Mouse (Mus musculus): Measurements from ENCODE around the gene 2410015M20Rik. TPM values are rescaled to one million over a fixed set of nuclear protein-coding genes. Genes with fewer than 3 reads are reported as not detected.

Gene 2410015M20Rik
- total RNA-seq, 2 experiments from 2014 or later = 343 to 364 TPM

DNA sequence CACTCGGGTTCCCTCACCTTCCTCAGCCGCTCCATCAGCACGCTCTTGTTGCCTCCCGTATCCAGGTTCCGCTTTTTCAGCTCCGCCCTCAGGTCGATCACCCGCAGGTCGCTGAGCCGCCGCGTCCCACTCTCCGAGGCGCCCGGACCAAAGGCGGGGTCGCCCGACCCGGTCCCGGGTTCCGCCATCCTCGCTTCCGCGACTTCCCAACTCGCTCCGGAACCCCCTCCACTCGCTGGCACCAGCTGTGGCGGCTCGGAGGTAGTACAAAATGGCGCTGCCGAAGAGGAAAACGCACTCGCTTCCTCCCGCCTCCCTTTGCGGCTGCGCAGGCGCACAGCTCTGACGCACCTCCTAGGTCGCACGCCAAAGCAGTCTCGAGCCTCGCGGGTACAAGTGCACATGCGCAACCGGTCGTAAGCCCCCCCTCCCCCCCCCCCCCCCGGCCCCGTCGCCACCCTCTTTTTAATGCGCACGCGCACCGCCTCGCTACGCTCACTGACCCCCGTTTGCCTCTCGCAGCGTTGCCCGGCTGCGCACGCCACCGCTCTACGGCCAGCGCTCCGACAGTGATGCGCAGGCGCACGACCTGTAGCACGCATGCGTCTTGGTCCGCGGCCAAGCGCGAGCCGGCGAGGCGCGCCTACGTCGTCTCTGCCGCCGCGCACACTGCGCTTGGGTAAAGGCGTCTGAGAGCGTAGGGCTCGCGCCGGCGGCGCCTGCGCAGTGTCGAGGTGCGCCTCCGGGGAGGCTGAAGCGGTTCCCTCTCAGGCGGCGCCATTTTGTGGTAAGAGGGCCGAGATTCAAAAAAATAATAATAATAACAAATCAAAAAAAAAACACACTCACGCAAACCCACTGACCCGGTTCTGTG lies 25.1 kb downstream of the 2410015M20Rik start, which contains the start of the genes Safb2 and Safb:
TSS of gene Safb2 (minus strand) at position 329 of the 874 bp plus-strand sequence.
TSS of gene Safb (plus strand) at position 569 of the 874 bp plus-strand sequence.
- intact Hi-C loops (cut with DNase I) = loop anchor here (5.0 kb wide), 1 partner anchor 88 kb away; the partner anchor contains the start of gene Ranbp3
- peak; percentile 99 for DNase-seq (ENCODE audit: low spot score)

DNA sequence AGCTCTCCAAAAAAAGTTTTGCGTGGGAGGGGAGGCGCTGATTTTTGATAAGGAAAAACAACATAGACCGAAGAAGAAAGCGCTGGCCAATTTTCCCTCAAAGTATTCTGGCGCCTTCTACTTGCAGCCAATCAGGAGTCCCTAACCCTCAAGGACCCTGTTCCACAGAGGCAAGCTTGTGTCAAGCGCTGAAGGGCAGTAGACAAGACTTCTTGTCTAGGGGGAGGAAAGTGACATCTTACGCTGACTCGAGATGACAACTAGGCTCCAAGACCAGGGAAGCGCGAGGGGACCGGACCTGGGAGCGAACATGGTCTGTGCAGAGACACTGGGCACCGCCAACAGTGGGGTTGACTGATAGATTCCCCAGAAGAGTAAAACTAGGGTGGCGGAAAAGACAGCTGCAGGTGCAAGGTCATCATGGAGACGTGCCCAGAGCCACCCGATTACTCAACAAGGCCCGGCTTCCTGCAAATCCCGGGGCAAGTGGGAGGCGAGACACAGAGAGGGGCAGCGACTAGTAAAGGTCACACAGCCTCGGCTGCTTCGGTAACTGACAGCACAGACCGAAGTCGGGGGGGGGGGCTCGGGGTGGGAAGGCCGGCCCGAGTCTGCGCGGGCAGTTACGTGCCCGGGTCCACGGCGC lies 25.8 kb downstream of the 2410015M20Rik start:
- intact Hi-C loops (cut with DNase I) = loop anchor here (5.0 kb wide), 1 partner anchor 89 kb away; the partner anchor contains the start of gene Ranbp3
- peak; percentile 28 for DNase-seq (ENCODE audit: low spot score)

DNA sequence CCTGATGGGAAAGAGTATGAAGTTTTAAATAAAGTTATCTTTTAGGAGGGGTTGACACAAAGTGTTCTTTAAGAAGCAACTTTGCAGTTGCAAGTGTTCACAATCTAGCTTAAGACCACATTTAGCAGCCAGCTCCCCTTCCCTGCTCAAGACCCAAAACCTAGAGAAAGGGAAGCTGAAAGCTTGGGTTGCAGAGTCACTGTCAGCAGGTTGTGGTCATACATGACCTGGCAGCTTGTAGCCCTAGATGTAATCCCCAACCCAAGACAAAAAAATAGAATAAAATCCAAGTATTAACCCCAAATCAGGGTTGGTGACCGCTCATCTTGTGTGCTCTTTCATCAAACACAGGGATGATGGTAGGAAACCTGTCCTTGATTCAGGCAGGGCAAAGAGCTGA lies 26.5 kb downstream of the 2410015M20Rik start:
- DNase-seq (ENCODE audit: low spot score) = no peak
- intact Hi-C loops (cut with DNase I) = loop anchor here (5.0 kb wide), 1 partner anchor 89 kb away; the partner anchor contains the start of gene Ranbp3

DNA sequence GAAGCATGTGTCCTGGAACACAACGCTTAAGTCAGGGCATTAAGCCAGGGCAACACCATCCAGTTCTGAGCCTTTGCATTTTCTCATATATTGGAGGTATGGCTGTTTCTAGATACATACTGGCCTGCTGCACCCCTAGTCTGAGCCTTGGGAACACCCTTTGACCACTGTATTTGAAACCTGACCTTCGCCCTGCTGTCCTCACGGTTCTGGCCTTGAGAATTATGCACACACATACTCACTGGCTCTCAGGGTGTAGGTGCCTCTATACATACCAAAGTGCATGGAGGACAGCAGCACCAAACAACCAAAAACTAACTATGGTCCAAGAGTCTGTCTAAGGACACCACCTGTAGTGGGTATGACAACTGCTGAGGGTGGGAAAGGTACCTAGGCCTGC lies 36.6 kb downstream of the 2410015M20Rik start:
- intact Hi-C loops (cut with DNase I) = no loop called here
- DNase-seq (ENCODE audit: low spot score) = no peak

DNA sequence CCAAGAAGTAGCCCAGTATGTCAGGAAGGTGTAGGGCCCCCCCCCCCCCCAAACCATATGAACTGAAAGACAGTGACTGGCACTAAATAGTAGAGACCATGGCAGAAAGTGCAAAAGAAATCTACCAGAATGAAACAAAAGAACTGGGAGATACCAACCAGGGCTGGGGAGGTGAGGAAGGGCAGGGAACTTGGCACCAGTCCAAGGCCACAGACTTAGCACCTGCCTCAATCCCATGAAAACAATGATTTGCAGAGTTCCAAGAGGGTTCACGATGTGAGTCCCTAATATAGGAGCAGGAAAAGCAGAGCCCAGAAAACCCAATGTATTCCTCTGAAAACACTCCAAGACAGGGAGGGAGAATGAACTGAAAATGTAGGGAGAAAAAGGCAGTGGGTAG lies 37.4 kb downstream of the 2410015M20Rik start:
- intact Hi-C loops (cut with DNase I) = no loop called here
- DNase-seq (ENCODE audit: low spot score) = no peak

DNA sequence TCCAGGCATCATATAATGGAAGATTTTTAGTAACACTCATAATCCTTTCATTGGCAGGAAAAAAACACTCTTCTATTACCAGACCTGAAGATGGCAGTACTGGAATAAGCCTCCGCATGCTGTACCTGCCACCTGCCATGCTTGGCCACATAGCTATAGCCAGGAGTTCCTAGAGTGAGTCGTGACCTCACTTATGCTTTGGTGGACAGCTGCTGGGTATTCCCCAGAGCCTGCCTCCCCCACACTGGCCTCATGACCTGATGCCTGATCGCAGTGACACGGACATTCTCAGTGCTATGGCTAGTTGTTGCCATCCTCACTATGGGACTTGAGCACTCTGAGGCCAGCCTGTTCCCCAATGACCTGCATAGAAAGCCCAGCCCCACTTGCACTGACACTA lies 39.3 kb downstream of the 2410015M20Rik start:
- DNase-seq (ENCODE audit: low spot score) = no peak
- intact Hi-C loops (cut with DNase I) = no loop called here

DNA sequence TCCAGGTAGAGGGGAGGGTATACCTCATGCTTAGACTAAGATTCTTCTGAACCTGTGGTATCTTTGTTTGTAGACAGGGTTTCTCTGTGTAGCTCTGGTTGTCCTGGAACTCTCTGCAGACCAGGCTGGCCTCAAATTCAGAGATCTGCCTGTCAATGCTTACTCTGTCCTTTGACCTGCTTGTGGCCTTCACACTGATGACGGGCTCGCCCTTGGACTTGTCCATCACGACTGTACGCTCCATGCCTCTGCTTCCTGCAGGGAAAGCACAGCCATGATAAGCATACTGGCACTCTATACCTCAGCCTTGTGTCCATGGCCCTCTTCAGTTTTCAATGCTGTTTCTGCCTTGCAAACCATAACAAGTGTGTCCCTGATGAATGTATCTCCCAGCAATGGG lies 42.2 kb downstream of the 2410015M20Rik start:
- intact Hi-C loops (cut with DNase I) = no loop called here
- no peak for DNase-seq (ENCODE audit: low spot score)

DNA sequence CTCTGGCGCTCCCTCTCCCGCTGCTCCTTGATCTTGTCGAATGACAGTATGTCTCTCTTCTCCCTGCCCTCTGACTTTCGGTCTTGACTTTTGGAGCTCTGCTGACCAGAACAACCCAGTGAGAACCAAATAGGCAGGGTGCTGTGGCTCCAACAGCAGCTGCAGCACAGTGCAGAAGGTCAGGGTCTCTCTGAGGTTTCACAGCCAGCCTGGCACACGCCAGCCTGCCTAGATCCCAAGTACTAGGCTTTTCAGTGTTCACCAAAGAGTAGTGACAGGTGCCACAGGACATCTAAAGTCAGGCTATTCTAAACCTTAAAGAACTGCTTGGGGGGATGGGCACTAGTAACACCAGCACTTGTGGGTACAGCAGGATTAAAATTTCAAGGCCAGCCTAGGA lies 42.7 kb downstream of the 2410015M20Rik start:
- DNase-seq (ENCODE audit: low spot score) = no peak
- intact Hi-C loops (cut with DNase I) = no loop called here

DNA sequence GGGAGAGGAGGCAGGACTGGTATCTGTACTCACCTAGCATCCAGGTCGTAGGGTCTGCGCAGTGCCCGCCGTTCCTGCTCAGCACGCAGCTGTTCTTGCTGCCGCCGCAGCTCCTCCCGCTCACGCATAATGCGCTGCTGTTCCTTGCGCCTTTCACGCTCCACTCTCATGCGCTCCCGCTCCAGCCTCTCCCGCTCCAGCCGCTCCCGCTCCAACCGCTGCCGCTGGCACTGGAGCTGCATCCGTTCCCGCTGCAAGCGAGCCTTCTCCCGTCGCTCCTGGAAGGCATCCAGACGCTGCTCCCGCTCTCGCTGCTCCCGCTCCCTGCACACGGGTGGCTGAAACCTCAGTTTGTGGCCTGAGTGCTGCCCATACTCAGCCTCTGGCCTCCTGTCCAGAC lies 43.3 kb downstream of the 2410015M20Rik start:
- DNase-seq (ENCODE audit: low spot score) = no peak
- intact Hi-C loops (cut with DNase I) = no loop called here

DNA sequence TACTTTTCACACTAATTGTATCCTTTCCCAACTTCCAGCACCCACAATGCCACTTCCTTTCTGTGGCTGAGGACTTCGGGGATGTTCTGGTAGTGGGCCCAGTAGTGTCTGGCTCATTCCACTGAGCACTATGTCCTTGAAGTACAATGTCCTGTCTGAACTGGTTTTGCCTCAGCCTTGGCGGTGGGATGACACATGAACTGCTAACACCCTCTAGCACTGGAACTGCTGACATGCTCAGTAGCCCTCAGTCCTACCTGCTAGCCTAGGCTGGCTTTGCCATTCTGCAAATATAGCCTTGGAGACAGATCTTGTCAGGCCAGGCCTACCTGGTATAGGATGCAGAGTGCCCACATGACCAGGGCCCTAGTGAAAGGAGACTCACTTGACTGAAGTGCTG lies 47.7 kb downstream of the 2410015M20Rik start:
- no peak for DNase-seq (ENCODE audit: low spot score)
- intact Hi-C loops (cut with DNase I) = no loop called here

DNA sequence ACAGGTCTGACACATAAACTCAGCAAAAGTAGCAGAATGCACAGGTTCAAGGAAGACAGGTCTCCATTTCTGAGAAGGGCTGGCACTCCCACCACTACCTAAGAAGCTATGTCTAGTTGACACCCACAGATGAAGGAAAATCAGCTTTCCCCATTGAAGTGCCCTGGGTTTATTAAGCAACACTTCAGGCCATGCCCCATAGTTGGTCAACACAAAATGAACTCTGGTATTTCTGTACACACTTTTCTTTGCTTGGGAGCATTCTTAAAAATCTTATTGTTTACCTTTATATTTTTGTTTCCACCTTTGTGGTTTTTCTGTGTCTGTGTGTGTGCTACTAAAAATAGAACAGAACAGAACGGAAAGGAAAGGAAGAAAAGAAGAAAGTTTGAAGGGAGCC lies 49.4 kb downstream of the 2410015M20Rik start:
- intact Hi-C loops (cut with DNase I) = no loop called here
- DNase-seq (ENCODE audit: low spot score) = no peak

DNA sequence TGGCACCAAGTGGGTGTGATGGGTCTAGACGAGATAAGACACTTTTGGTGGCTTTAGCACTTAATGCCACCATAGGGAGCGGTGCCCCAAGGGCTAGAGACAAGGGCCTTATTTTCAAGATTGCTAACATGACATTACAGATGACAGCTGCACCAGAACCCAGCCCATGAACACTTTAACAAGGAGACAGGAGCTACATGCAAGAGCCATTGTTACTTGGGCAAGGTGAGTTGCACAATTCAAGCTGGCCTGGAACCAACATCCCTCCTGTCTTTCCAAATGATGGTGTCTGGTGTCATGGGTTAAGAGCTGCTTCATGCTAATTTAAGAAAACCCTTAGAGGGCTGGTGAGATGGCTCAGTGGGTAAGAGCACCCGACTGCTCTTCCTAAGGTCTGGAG lies 50.2 kb downstream of the 2410015M20Rik start:
- DNase-seq (ENCODE audit: low spot score) = no peak
- intact Hi-C loops (cut with DNase I) = loop anchor here (5.0 kb wide), 1 partner anchor 108 kb away; no protein-coding TSS in a partner anchor

DNA sequence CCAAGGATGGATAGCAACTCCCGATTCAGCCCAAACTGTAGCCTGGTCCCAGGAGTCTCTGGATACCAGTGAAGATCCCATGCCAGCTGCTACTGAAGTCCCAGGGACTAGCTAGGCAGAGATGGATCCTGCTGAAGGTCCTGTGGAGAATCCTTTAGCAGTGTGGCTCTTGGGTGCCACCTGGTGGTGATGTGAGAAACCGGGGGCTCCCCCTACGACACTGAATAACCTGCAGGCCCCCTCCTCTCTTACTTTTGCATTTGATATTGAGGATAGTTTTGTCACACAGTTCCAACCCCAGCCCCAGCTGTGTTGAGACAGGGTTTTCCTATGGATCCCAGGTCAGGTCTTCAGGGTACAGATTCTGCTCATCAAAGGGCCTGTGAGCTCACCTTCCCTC lies 51.1 kb downstream of the 2410015M20Rik start:
- no peak for DNase-seq (ENCODE audit: low spot score)
- intact Hi-C loops (cut with DNase I) = loop anchor here (5.0 kb wide), 1 partner anchor 109 kb away; no protein-coding TSS in a partner anchor

Other genes with a start within 250 kb of the 2410015M20Rik start
- gene Ptprs, start 133.3 kb downstream of the 2410015M20Rik start, total RNA-seq (2021) = 10 to 100 TPM; 42.2 to 52.2 TPM
- gene Znrf4, start 97.3 kb downstream of the 2410015M20Rik start, total RNA-seq (2021) = not detected
- gene Gm20219, start 55.4 kb downstream of the 2410015M20Rik start, total RNA-seq (2021) = under 1 TPM; 0.26 to 0.28 TPM
- 10 to 100 TPM; 40.4 to 44.0 TPM for gene Safb2, start 25.2 kb downstream of the 2410015M20Rik start, total RNA-seq (2021)
- gene Safb, start 24.9 kb downstream of the 2410015M20Rik start, total RNA-seq (2021) = 10 to 100 TPM; 64.3 to 72.3 TPM
- gene Rpl36, start 3.6 kb upstream of the 2410015M20Rik start, total RNA-seq (2021) = 100 to 1,000 TPM; 692 to 724 TPM
- 100 to 1,000 TPM; 107 to 112 TPM for gene Lonp1, start 17.1 kb upstream of the 2410015M20Rik start, total RNA-seq (2021)
- gene Catsperd, start 18.4 kb upstream of the 2410015M20Rik start, total RNA-seq (2021) = not detected
- gene Ranbp3, start 63.5 kb upstream of the 2410015M20Rik start, total RNA-seq (2021) = 10 to 100 TPM; 35.7 to 37.5 TPM
- gene Ndufa11, start 108.0 kb upstream of the 2410015M20Rik start, total RNA-seq (2021) = 100 to 1,000 TPM; 913 to 934 TPM
- gene Vmac, start 108.3 kb upstream of the 2410015M20Rik start, total RNA-seq (2021) = 1 to 10 TPM; 5.0 to 5.2 TPM
- gene Nrtn, start 147.8 kb upstream of the 2410015M20Rik start, total RNA-seq (2021) = 10 to 100 TPM; 25.7 to 28.8 TPM
- 10 to 100 TPM; 18.3 to 18.8 TPM for gene Dus3l, start 155.0 kb upstream of the 2410015M20Rik start, total RNA-seq (2021)
- gene Prr22, start 160.5 kb upstream of the 2410015M20Rik start, total RNA-seq (2021) = under 1 TPM; 0.13 to 0.22 TPM
- gene Rfx2, start 221.2 kb upstream of the 2410015M20Rik start, total RNA-seq (2021) = 1 to 10 TPM; 3.2 to 4.6 TPM

All from heart, postnatal 25 days (tissue).